Mouse (Mus musculus) ES-Bruce4 (cell line): ENCODE measurements around the gene Rere.

ENCODE experiments used
- CTCF ChIP-seq: IDR thresholded peaks from one replicate; pipeline ENCODE4 v1.8.1; 2011; ENCODE audit warnings: low read depth, low read length
- POLR2A ChIP-seq: IDR thresholded peaks from one replicate; pipeline ENCODE4 v1.8.1; 2011; ENCODE audit warnings: low read length; ENCODE audit not compliant: insufficient read depth

- TF ChIP-seq POLR2A (no peak), CTCF (no peak)
These were observed 263.3 kb downstream of the Rere start for GRCm38 (mm10) chr4:150544652-150545258.
